Mouse (Mus musculus): ENCODE measurements around the gene Nat8. TPM values are rescaled to one million over a fixed set of nuclear protein-coding genes. Genes with fewer than 3 reads are reported as not detected.
"Not testable (repeated sequence)": the region's sequence is repeated elsewhere in the genome, so short reads cannot be mapped to it uniquely, and the experiment has no call there.

Gene Nat8
- polyA plus RNA-seq, 1 experiment from 2014 or later = 0.94 TPM

DNA sequence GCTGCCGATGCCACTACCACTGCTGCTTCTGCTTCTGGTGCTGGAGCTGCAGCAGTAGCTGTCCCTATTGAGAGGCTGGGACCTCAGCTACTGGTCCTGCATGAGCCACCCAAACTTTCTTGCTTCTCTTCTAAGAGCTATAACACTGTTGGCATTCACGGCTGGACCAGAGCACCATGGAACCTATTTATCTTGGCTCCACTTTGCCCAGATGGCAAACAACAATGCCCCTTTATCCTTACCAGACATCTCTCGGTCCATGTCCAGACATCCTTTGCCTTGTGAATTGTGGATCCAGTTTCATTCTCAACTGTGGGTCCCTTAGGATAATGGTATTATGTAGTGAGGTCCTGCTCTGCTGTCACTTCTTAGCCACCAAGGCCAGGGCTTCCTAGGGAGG, 29.4 kb upstream of the Nat8 start:
- H3K9me3 ChIP-seq (replicated peaks; ENCODE audit: control insufficient read depth, low read length) = no peaks in the 10 kb centered on the region
- no peaks in the 10 kb centered on the region for H3K27me3 ChIP-seq (ENCODE audit: control insufficient read depth, insufficient read depth, low read length)
- ATAC-seq (ENCODE audit: insufficient read depth, low FRiP score) = no peak
- no peak overlapping the region for H3K4me2 ChIP-seq (ENCODE audit: low read depth, low read length)
- H3K9ac ChIP-seq (ENCODE audit: low read length) = no peak overlapping the region
- no peaks in the 10 kb centered on the region for H3K4me1 ChIP-seq (ENCODE audit: control insufficient read depth, insufficient read depth, low read length)
- no peaks in the 10 kb centered on the region for H3K36me3 ChIP-seq (ENCODE audit: control insufficient read depth, insufficient read depth, low read length)
- no peak overlapping the region for H3K27ac ChIP-seq (ENCODE audit: low read length)
- H3K4me3 ChIP-seq (replicated peaks; ENCODE audit: low read length) = no peak overlapping the region
- WGBS = 77% methylated on average over 3 of the region's 3 CpGs

- Histone ChIP-seq H3K27ac (ENCODE audit: low read length) (no peak overlapping the region), H3K4me2 (ENCODE audit: low read depth, low read length) (no peak overlapping the region), H3K4me1 (ENCODE audit: control insufficient read depth, insufficient read depth, low read length) (no peaks in the 10 kb centered on the region), H3K4me3 (replicated peaks; ENCODE audit: low read length) (no peak overlapping the region), H3K9me3 (replicated peaks; ENCODE audit: control insufficient read depth, low read length) (no peaks in the 10 kb centered on the region), H3K27me3 (ENCODE audit: control insufficient read depth, insufficient read depth, low read length) (no peaks in the 10 kb centered on the region), H3K36me3 (ENCODE audit: control insufficient read depth, insufficient read depth, low read length) (no peaks in the 10 kb centered on the region), H3K9ac (ENCODE audit: low read length) (no peak overlapping the region)
- WGBS = 77% methylated on average over 1 of the region's 1 CpGs
- no peak for ATAC-seq (ENCODE audit: insufficient read depth, low FRiP score)
These were observed 24.4 kb upstream of the Nat8 start for GRCm38 (mm10) chr6:85856194-85856678.

- H3K4me3 ChIP-seq (replicated peaks; ENCODE audit: low read length) = no peak overlapping the region
- H3K4me2 ChIP-seq (ENCODE audit: low read depth, low read length) = no peak overlapping the region
- no peaks in the 10 kb centered on the region for H3K4me1 ChIP-seq (ENCODE audit: control insufficient read depth, insufficient read depth, low read length)
- H3K27ac ChIP-seq (ENCODE audit: low read length) = no peak overlapping the region
- no peaks in the 10 kb centered on the region for H3K36me3 ChIP-seq (ENCODE audit: control insufficient read depth, insufficient read depth, low read length)
- ATAC-seq (ENCODE audit: insufficient read depth, low FRiP score) = no peak
- 70% methylated on average over 3 of the region's 3 CpGs for WGBS
- H3K9me3 ChIP-seq (replicated peaks; ENCODE audit: control insufficient read depth, low read length) = no peaks in the 10 kb centered on the region
- H3K27me3 ChIP-seq (ENCODE audit: control insufficient read depth, insufficient read depth, low read length) = no peaks in the 10 kb centered on the region
- no peak overlapping the region for H3K9ac ChIP-seq (ENCODE audit: low read length)
These were observed 21.6 kb upstream of the Nat8 start for GRCm38 (mm10) chr6:85853481-85853880.

DNA sequence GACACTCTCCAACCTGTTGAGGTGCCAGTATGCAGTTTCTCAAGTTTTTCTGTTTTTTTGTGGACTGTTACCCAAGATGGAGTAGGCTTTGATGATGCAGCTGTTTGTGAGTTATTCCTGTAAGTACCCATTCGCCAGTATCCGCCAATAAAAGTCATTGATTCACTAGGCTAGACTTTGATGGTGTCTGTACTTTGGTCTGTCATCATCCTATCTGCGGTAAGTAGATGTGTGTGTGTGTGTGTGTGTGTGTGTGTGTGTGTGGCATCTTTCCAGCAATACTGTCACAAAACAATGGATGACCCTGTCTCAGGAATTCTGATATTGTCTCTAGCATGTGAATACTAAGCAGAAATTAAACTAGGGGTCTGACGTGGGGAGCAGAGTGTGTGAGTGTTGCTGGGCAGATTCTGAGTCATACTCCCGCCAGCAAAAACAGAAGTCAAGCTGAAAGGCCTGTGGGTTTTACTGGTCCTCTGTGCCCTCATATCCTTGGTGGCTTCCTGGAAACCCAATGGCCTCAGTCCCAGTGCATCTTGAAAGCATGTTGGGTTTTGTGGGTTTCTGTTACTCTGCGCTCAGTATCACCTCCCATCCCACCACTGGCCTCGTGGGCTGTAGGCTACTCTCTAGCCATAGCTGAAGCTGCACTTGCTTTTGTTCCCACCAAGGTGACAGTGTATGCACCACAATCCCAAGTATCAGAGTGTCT, 19.3 kb upstream of the Nat8 start:
- Histone ChIP-seq H3K9ac (ENCODE audit: low read length) (no peak overlapping the region), H3K4me2 (ENCODE audit: low read depth, low read length) (no peak overlapping the region), H3K4me1 (ENCODE audit: control insufficient read depth, insufficient read depth, low read length) (no peaks in the 10 kb centered on the region), H3K36me3 (ENCODE audit: control insufficient read depth, insufficient read depth, low read length) (no peaks in the 10 kb centered on the region), H3K4me3 (replicated peaks; ENCODE audit: low read length) (no peak overlapping the region), H3K27ac (ENCODE audit: low read length) (no peak overlapping the region), H3K9me3 (replicated peaks; ENCODE audit: control insufficient read depth, low read length) (no peaks in the 10 kb centered on the region), H3K27me3 (ENCODE audit: control insufficient read depth, insufficient read depth, low read length) (no peaks in the 10 kb centered on the region)
- 82% methylated on average over 7 of the region's 7 CpGs for WGBS
- no peak for ATAC-seq (ENCODE audit: insufficient read depth, low FRiP score)

- Histone ChIP-seq H3K9ac (ENCODE audit: low read length) (no peak overlapping the region), H3K4me3 (replicated peaks; ENCODE audit: low read length) (no peak overlapping the region), H3K36me3 (ENCODE audit: control insufficient read depth, insufficient read depth, low read length) (no peaks in the 10 kb centered on the region), H3K4me2 (ENCODE audit: low read depth, low read length) (no peak overlapping the region), H3K4me1 (ENCODE audit: control insufficient read depth, insufficient read depth, low read length) (no peaks in the 10 kb centered on the region), H3K27ac (ENCODE audit: low read length) (no peak overlapping the region), H3K9me3 (replicated peaks; ENCODE audit: control insufficient read depth, low read length) (no peaks in the 10 kb centered on the region), H3K27me3 (ENCODE audit: control insufficient read depth, insufficient read depth, low read length) (no peaks in the 10 kb centered on the region)
- 32% methylated on average over 2 of the region's 2 CpGs for WGBS
- no peak for ATAC-seq (ENCODE audit: insufficient read depth, low FRiP score)
These were observed 17.4 kb upstream of the Nat8 start for GRCm38 (mm10) chr6:85849240-85849639.

GRCm38 (mm10) chr6:85848140-85848539, 16.3 kb upstream of the Nat8 start:
- Histone ChIP-seq H3K4me2 (ENCODE audit: low read depth, low read length) (no peak overlapping the region), H3K27ac (ENCODE audit: low read length) (no peak overlapping the region), H3K36me3 (ENCODE audit: control insufficient read depth, insufficient read depth, low read length) (no peaks in the 10 kb centered on the region), H3K9ac (ENCODE audit: low read length) (no peak overlapping the region), H3K4me1 (ENCODE audit: control insufficient read depth, insufficient read depth, low read length) (no peaks in the 10 kb centered on the region), H3K27me3 (ENCODE audit: control insufficient read depth, insufficient read depth, low read length) (no peaks in the 10 kb centered on the region), H3K4me3 (replicated peaks; ENCODE audit: low read length) (no peak overlapping the region), H3K9me3 (replicated peaks; ENCODE audit: control insufficient read depth, low read length) (no peaks in the 10 kb centered on the region)
- 88% methylated on average over 4 of the region's 4 CpGs for WGBS
- ATAC-seq (ENCODE audit: insufficient read depth, low FRiP score) = no peak

GRCm38 (mm10) chr6:85846921-85847320, 15.0 kb upstream of the Nat8 start:
- no peak overlapping the region for H3K27ac ChIP-seq (ENCODE audit: low read length)
- 26% methylated on average over 1 of the region's 1 CpGs for WGBS
- no peak overlapping the region for H3K9ac ChIP-seq (ENCODE audit: low read length)
- no peaks in the 10 kb centered on the region for H3K4me1 ChIP-seq (ENCODE audit: control insufficient read depth, insufficient read depth, low read length)
- H3K9me3 ChIP-seq (replicated peaks; ENCODE audit: control insufficient read depth, low read length) = no peaks in the 10 kb centered on the region
- H3K36me3 ChIP-seq (ENCODE audit: control insufficient read depth, insufficient read depth, low read length) = no peaks in the 10 kb centered on the region
- H3K4me3 ChIP-seq (replicated peaks; ENCODE audit: low read length) = no peak overlapping the region
- ATAC-seq (ENCODE audit: insufficient read depth, low FRiP score) = no peak
- no peaks in the 10 kb centered on the region for H3K27me3 ChIP-seq (ENCODE audit: control insufficient read depth, insufficient read depth, low read length)
- H3K4me2 ChIP-seq (ENCODE audit: low read depth, low read length) = no peak overlapping the region

- H3K9ac ChIP-seq (ENCODE audit: low read length); H3K4me3 ChIP-seq (replicated peaks; ENCODE audit: low read length); H3K36me3 ChIP-seq (ENCODE audit: control insufficient read depth, insufficient read depth, low read length); H3K27ac ChIP-seq (ENCODE audit: low read length); H3K4me1 ChIP-seq (ENCODE audit: control insufficient read depth, insufficient read depth, low read length); ATAC-seq (ENCODE audit: insufficient read depth, low FRiP score); H3K4me2 ChIP-seq (ENCODE audit: low read depth, low read length); H3K9me3 ChIP-seq (replicated peaks; ENCODE audit: control insufficient read depth, low read length); H3K27me3 ChIP-seq (ENCODE audit: control insufficient read depth, insufficient read depth, low read length): not testable (repeated sequence)
- 68% methylated on average over 25 of the region's 25 CpGs for WGBS
These were observed 12.0 kb upstream of the Nat8 start for GRCm38 (mm10) chr6:85843677-85844458.

GRCm38 (mm10) chr6:85839982-85840381, 8.1 kb upstream of the Nat8 start:
- Histone ChIP-seq H3K9me3 (replicated peaks; ENCODE audit: control insufficient read depth, low read length) (no peaks in the 10 kb centered on the region), H3K36me3 (ENCODE audit: control insufficient read depth, insufficient read depth, low read length) (no peaks in the 10 kb centered on the region), H3K27ac (ENCODE audit: low read length) (no peak overlapping the region), H3K4me2 (ENCODE audit: low read depth, low read length) (no peak overlapping the region), H3K9ac (ENCODE audit: low read length) (no peak overlapping the region), H3K27me3 (ENCODE audit: control insufficient read depth, insufficient read depth, low read length) (no peaks in the 10 kb centered on the region), H3K4me3 (replicated peaks; ENCODE audit: low read length) (no peak overlapping the region), H3K4me1 (ENCODE audit: control insufficient read depth, insufficient read depth, low read length) (no peaks in the 10 kb centered on the region)
- WGBS = 46% methylated on average over 4 of the region's 4 CpGs
- no peak for ATAC-seq (ENCODE audit: insufficient read depth, low FRiP score)
